In the genomic region with DNA sequence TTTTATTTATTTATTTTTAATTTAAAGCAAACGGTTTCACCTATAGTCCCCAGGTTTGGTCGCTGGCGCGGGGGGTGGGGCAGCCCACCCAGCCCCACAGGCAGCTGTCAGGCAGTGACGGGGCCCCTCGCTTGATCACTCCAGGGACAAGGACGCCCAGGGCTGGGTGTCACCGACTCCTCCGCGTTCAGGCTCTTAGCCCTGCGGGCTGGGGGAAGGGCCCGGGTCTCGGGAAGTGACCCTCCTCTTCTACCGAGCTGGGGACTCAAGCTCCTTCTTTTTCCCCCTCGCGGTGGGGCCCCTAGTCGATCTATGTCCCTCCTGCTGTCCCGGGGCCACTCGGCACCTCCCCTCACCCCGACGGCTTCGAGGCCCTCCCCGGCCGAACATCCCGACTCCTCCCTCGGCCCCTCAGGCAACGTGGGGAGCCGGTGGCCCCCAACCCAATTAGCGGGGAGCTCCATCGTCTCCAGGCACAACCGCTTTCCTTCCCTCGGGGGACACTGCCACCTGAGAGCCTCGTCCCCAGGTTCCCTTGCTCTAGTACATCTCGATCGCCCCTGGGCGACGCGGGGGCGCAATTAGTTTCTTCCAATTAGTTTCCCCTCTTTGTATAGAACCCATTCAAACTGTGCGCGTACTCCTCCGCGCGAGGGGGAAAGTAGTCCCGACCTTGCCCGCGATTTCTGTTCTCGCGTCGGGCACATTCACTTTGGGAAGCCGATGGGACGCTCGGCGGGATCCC, we compare ENCODE assay signal across 8 mouse cellular contexts. TPM values are rescaled to one million over a fixed set of nuclear protein-coding genes. Genes with fewer than 3 reads are reported as not detected.
DNase-seq lines count a peak whose midpoint lies in the region; ATAC-seq and TF ChIP-seq lines count a peak whose summit lies in the region.

No protein-coding gene starts in this region.

- ATAC-seq in G1E (ENCODE audit: extremely low read depth, insufficient number of reproducible peaks, low FRiP score, poor library complexity, severe bottlenecking) = 0 out of 2 replicates have a peak, but pooled peaks have one; percentile 19
- peak; percentile 73 for ATAC-seq in forebrain, embryonic 11.5 days (replicated peaks; ENCODE audit: low FRiP score)

- intact Hi-C loops in heart, postnatal 10 days (cut with DNase I) = no loop called here

- no peaks in the 10 kb centered on the region for H3K27me3 ChIP-seq in G1E (ENCODE audit: insufficient read depth, low read length)
- H3K27me3 ChIP-seq in forebrain, embryonic 11.5 days (ENCODE audit: control insufficient read depth, insufficient read depth, low read length) = no peaks in the 10 kb centered on the region

- TF ChIP-seq CTCF in G1E (IDR thresholded peaks at IDR 0.05; ENCODE audit: low read depth, low read length) = no peak
- no peak for TF ChIP-seq CTCF in brain, embryonic 14.5 days (IDR thresholded peaks at IDR 0.05; ENCODE audit: borderline replicate concordance, extremely low read depth, insufficient read depth, insufficient read length)

- peak overlapping the region; percentile 87 for H3K4me3 ChIP-seq in G1E (ENCODE audit: low read depth, low read length)
- peak overlapping the region; percentile 99 for H3K4me3 ChIP-seq in forebrain, embryonic 11.5 days (ENCODE audit: low read depth, low read length)

- no peaks in the 10 kb centered on the region for H3K9me3 ChIP-seq in G1E (replicated peaks)
- H3K9me3 ChIP-seq in forebrain, embryonic 11.5 days (ENCODE audit: control insufficient read depth, low read length) = no peaks in the 10 kb centered on the region

- DNase-seq in G1E (ENCODE audit: low spot score) = peak; percentile 85
- DNase-seq in brain, embryonic 14.5 days (ENCODE audit: low read depth) = peak; percentile 86
- DNase-seq in forebrain, embryonic 11.5 days (ENCODE audit: low spot score) = peak; percentile 95
- DNase-seq in heart, postnatal 10 days = peak; percentile 88 to 90
- peak; percentile 55 to 92 for DNase-seq in layer of hippocampus, postnatal 14 days (ENCODE audit: low spot score in 2 of 2)
- DNase-seq in lung, postnatal 14 days = peak; percentile 76
- DNase-seq in ovary, postnatal 36 days (ENCODE audit: low spot score) = peak; percentile 81
- DNase-seq in thymus, postnatal 36 days = peak; percentile 81 to 84

- TF ChIP-seq POLR2A in brain, embryonic 14.5 days (IDR thresholded peaks at IDR 0.05; ENCODE audit: borderline replicate concordance, extremely low read depth, insufficient read depth, insufficient read length, poor library complexity, severe bottlenecking) = no peak; the same call in 1 of the 2 replicates

- H3K4me2 ChIP-seq in forebrain, embryonic 11.5 days (ENCODE audit: low read depth, low read length, severe bottlenecking) = peak overlapping the region; percentile 80

- peak overlapping the region; percentile 99 for H3K27ac ChIP-seq in forebrain, embryonic 11.5 days (ENCODE audit: low read depth, low read length)

- H3K9ac ChIP-seq in forebrain, embryonic 11.5 days (ENCODE audit: low read length) = peak overlapping the region; percentile 86

- H3K4me1 ChIP-seq in G1E (ENCODE audit: insufficient read depth, low read depth, low read length) = peaks cover 71% of the 10 kb centered on the region
- peaks cover 15% of the 10 kb centered on the region; the same call in 1 of the 2 replicates for H3K4me1 ChIP-seq in forebrain, embryonic 11.5 days (replicated peaks; ENCODE audit: control insufficient read depth, insufficient read depth, low read length)

- 0% methylated on average over 54 of the region's 54 CpGs for WGBS in forebrain, embryonic 11.5 days

- peaks cover 34% of the 10 kb centered on the region for H3K36me3 ChIP-seq in G1E (replicated peaks)
- no peaks in the 10 kb centered on the region for H3K36me3 ChIP-seq in forebrain, embryonic 11.5 days (ENCODE audit: control insufficient read depth, insufficient read depth, low read length)

RNA-seq across cellular contexts. Expression of a gene that starts 0.7 kb away (rescaled TPM):
- 304 and 341 TPM in 2 replicates for total RNA-seq in G1E (2014; fragmentation: Nextera tagmentation)
- total RNA-seq in G1E (2017) = 104 and 125 TPM in 2 replicates
- polyA plus RNA-seq in G1E (2012) = 84.4 and 93.1 TPM in 2 replicates
- 14.9 and 19.1 TPM in 2 replicates for polyA plus RNA-seq in brain, embryonic 14.5 days (2012; rRNA removed)
- 14.2 and 16.0 TPM in 2 replicates for polyA plus RNA-seq in forebrain, embryonic 11.5 days (2014; fragmentation: Nextera tagmentation; extraction: Ambion mirVana)
- total RNA-seq in heart, postnatal 10 days (2021) = 10 to 100 TPM; 25.3 to 27.9 TPM
- 10 to 100 TPM; 17.6 to 19.2 TPM for total RNA-seq in layer of hippocampus, postnatal 14 days (2021)

RNA-seq across cellular contexts. Expression of a gene that starts 59.6 kb away (rescaled TPM):
- total RNA-seq in G1E (2014; fragmentation: Nextera tagmentation) (2.6 and 3.5 TPM in 2 replicates), G1E (2017) (7.5 and 16.0 TPM in 2 replicates)
- 16.5 and 19.3 TPM in 2 replicates for polyA plus RNA-seq in G1E (2012)
- 8.5 and 12.1 TPM in 2 replicates for polyA plus RNA-seq in brain, embryonic 14.5 days (2012; rRNA removed)
- polyA plus RNA-seq in forebrain, embryonic 11.5 days (2014; fragmentation: Nextera tagmentation; extraction: Ambion mirVana) = 16.9 and 18.9 TPM in 2 replicates
- 10 to 100 TPM; 35.4 to 70.2 TPM for total RNA-seq in heart, postnatal 10 days (2021)
- total RNA-seq in layer of hippocampus, postnatal 14 days (2021) = 10 to 100 TPM in 1 of 2 experiments, 1 to 10 TPM in 1; 9.6 to 10.1 TPM

Comparison
In these comparisons a context has a peak if more than half of its experiments do, and no peak if none do; other contexts are left out.
1. Peak in every context shown above with its lines: DNase-seq, ATAC-seq, H3K4me3 ChIP-seq and H3K27ac ChIP-seq.